Mouse (Mus musculus): Measurements from ENCODE around the gene Sf3b6. TPM values are rescaled to one million over a fixed set of nuclear protein-coding genes. Genes with fewer than 3 reads are reported as not detected.

Gene Sf3b6
- polyA plus RNA-seq, 1 experiment: 94.4 TPM

Other genes with a start within 250 kb of the Sf3b6 start
- 40.2 and 47.4 TPM in 2 replicates for gene Itsn2, start 224.9 kb upstream of the Sf3b6 start, polyA plus RNA-seq (2012; rRNA removed)
- gene Gm3625, start 224.6 kb upstream of the Sf3b6 start, polyA plus RNA-seq (2012; rRNA removed): not detected in 2 replicates
- gene Fam228a, start 79.1 kb upstream of the Sf3b6 start, polyA plus RNA-seq (2012; rRNA removed): 3.9 and 5.1 TPM in 2 replicates
- gene Pfn4, start 48.5 kb upstream of the Sf3b6 start, polyA plus RNA-seq (2012; rRNA removed): 12.0 and 14.4 TPM in 2 replicates
- 7.3 and 8.5 TPM in 2 replicates for gene Fam228b, start 48.3 kb upstream of the Sf3b6 start, polyA plus RNA-seq (2012; rRNA removed)
- gene Fkbp1b, start 24.0 kb downstream of the Sf3b6 start, polyA plus RNA-seq (2012; rRNA removed): 97.3 and 112 TPM in 2 replicates
- gene Wdcp, start 25.8 kb downstream of the Sf3b6 start, polyA plus RNA-seq (2012; rRNA removed): 9.5 and 10.8 TPM in 2 replicates
- 2.4 and 2.6 TPM in 2 replicates for gene Mfsd2b, start 56.8 kb downstream of the Sf3b6 start, polyA plus RNA-seq (2012; rRNA removed)
- gene Ubxn2a, start 90.2 kb downstream of the Sf3b6 start, polyA plus RNA-seq (2012; rRNA removed): 21.6 and 26.3 TPM in 2 replicates
- gene Atad2b, start 99.8 kb downstream of the Sf3b6 start, polyA plus RNA-seq (2012; rRNA removed): 11.2 and 12.1 TPM in 2 replicates